Comparison of ENCODE assay signal across 10 mouse cellular contexts in genomic region chr15:98790761-98791160, GRCm38 (mm10). TPM values are rescaled to one million over a fixed set of nuclear protein-coding genes. Genes with fewer than 3 reads are reported as not detected.
DNase-seq lines count a peak whose midpoint lies in the region; ATAC-seq and TF ChIP-seq lines count a peak whose summit lies in the region.
"Had no signal": no experiment of that assay in that cellular context is flagged by ENCODE, and none has a peak within 500 bp of the region (broad histone marks: within the 10 kb centered on the region; RNA-seq: fewer than 3 reads in every experiment).

No protein-coding gene starts in this region.

- peak overlapping the region; percentile 26 for H3K9ac ChIP-seq in neural tube, embryonic 11.5 days (ENCODE audit: low read length)
- no peak overlapping the region for H3K9ac ChIP-seq in limb, embryonic 14.5 days (ENCODE audit: low read depth, low read length, severe bottlenecking)
- H3K9ac ChIP-seq in stomach, embryonic 16.5 days (ENCODE audit: low read length): no peak overlapping the region; the same call in 1 of the 2 replicates

- peak overlapping the region; percentile 27 for H3K4me3 ChIP-seq in neural tube, embryonic 11.5 days (ENCODE audit: low read depth, low read length)
- H3K4me3 ChIP-seq in limb, embryonic 14.5 days (replicated peaks; ENCODE audit: low read length): peak overlapping the region; percentile 34
- H3K4me3 ChIP-seq in stomach, embryonic 16.5 days (replicated peaks; ENCODE audit: low read length): peak overlapping the region; percentile 25

- no peak for TF ChIP-seq POLR2A in limb, embryonic 14.5 days (IDR thresholded peaks at IDR 0.05; ENCODE audit: borderline replicate concordance, extremely low read depth, insufficient read depth, insufficient read length)

- DNase-seq in gastrocnemius, postnatal 10 days: peak; percentile 20
- no peak for DNase-seq in gastrocnemius, postnatal 4 days (ENCODE audit: low spot score in 2 of 2)
- DNase-seq in neural tube, embryonic 11.5 days (ENCODE audit: low spot score): no peak
- no peak for DNase-seq in neural tube, embryonic 10.5 days (ENCODE audit: extremely low spot score, low spot score)
- no peak for DNase-seq in limb, embryonic 14.5 days (ENCODE audit: low spot score)
- no peak for DNase-seq in MN1 (ENCODE audit: low spot score)
- no peak for DNase-seq in cerebellum, adult 11 months
- DNase-seq: retina, postnatal 1 day had no signal

- H3K27me3 ChIP-seq in neural tube, embryonic 11.5 days (ENCODE audit: control insufficient read depth, insufficient read depth, low read length): peaks cover 83% of the 10 kb centered on the region
- peaks cover 86% of the 10 kb centered on the region for H3K27me3 ChIP-seq in limb, embryonic 14.5 days (ENCODE audit: control insufficient read depth, insufficient read depth, low read length)
- H3K27me3 ChIP-seq in stomach, embryonic 16.5 days (ENCODE audit: control insufficient read depth, insufficient read depth, low read length): peaks cover 83% of the 10 kb centered on the region

- WGBS in neural tube, embryonic 11.5 days: 0% methylated on average over 23 of the region's 23 CpGs
- 2% methylated on average over 23 of the region's 23 CpGs for WGBS in limb, embryonic 14.5 days
- under 1% methylated on average over 23 of the region's 23 CpGs for WGBS in stomach, embryonic 16.5 days

- H3K36me3 ChIP-seq in neural tube, embryonic 11.5 days (ENCODE audit: control insufficient read depth, insufficient read depth, low read length): no peaks in the 10 kb centered on the region; the same call in 1 of the 2 replicates
- H3K36me3 ChIP-seq in limb, embryonic 14.5 days (ENCODE audit: control insufficient read depth, insufficient read depth, low read length): no peaks in the 10 kb centered on the region
- no peaks in the 10 kb centered on the region for H3K36me3 ChIP-seq in stomach, embryonic 16.5 days (ENCODE audit: control insufficient read depth, insufficient read depth, low read length)

- H3K4me1 ChIP-seq in neural tube, embryonic 11.5 days (ENCODE audit: control insufficient read depth, insufficient read depth, low read length): peaks cover 20% of the 10 kb centered on the region; the same call in 1 of the 2 replicates
- H3K4me1 ChIP-seq in limb, embryonic 14.5 days (ENCODE audit: control insufficient read depth, insufficient read depth, low read length): 0 out of 2 replicates have a peak, but pooled peaks cover 2% of the 10 kb centered on the region
- peaks cover 18% of the 10 kb centered on the region; the same call in 1 of the 2 replicates for H3K4me1 ChIP-seq in stomach, embryonic 16.5 days (ENCODE audit: control insufficient read depth, insufficient read depth, low read length)

- H3K27ac ChIP-seq in neural tube, embryonic 11.5 days (ENCODE audit: low read depth, low read length): no peak overlapping the region
- no peak overlapping the region for H3K27ac ChIP-seq in limb, embryonic 14.5 days (replicated peaks; ENCODE audit: low read depth, low read length)
- no peak overlapping the region for H3K27ac ChIP-seq in stomach, embryonic 16.5 days (ENCODE audit: low read length)

- H3K4me2 ChIP-seq in neural tube, embryonic 11.5 days (ENCODE audit: low read depth): peak overlapping the region; percentile 25
- H3K4me2 ChIP-seq in limb, embryonic 14.5 days (replicated peaks; ENCODE audit: low read depth, low read length, severe bottlenecking): peak overlapping the region; percentile 22
- H3K4me2 ChIP-seq in stomach, embryonic 16.5 days (ENCODE audit: low read depth, low read length): peak overlapping the region; percentile 30; the same call in 1 of the 2 replicates

- no peaks in the 10 kb centered on the region for H3K9me3 ChIP-seq in neural tube, embryonic 11.5 days (ENCODE audit: control insufficient read depth, low read length)
- peaks cover 2% of the 10 kb centered on the region; the same call in 1 of the 2 replicates for H3K9me3 ChIP-seq in limb, embryonic 14.5 days (ENCODE audit: control insufficient read depth, low read length)
- H3K9me3 ChIP-seq in stomach, embryonic 16.5 days (replicated peaks; ENCODE audit: control insufficient read depth, low read length): peaks cover 3% of the 10 kb centered on the region; the same call in 1 of the 2 replicates

- no peak for ATAC-seq in neural tube, embryonic 11.5 days (ENCODE audit: insufficient read depth, low FRiP score, low TSS enrichment)
- ATAC-seq in limb, embryonic 14.5 days (ENCODE audit: low FRiP score, low read depth): no peak
- no peak for ATAC-seq in stomach, embryonic 16.5 days (ENCODE audit: insufficient read depth, low FRiP score)

RNA-seq across cellular contexts. Expression of gene Wnt1, which starts 1.1 kb away (rescaled TPM):
- total RNA-seq in gastrocnemius, postnatal 10 days (2021): not detected
- under 1 TPM; 0.15 to 0.21 TPM for total RNA-seq in gastrocnemius, postnatal 4 days (2021)
- polyA plus RNA-seq in neural tube, embryonic 11.5 days (2014; fragmentation: Nextera tagmentation; extraction: Ambion mirVana): 11.8 and 12.9 TPM in 2 replicates
- not detected in 2 replicates for polyA plus RNA-seq in limb, embryonic 14.5 days (2012; rRNA removed)
- polyA plus RNA-seq in limb, embryonic 14.5 days (2014; fragmentation: Nextera tagmentation; extraction: Ambion mirVana): 0.08 TPM in 1 of 2 replicates, not detected in the other
- polyA plus RNA-seq in stomach, embryonic 16.5 days (2015; fragmentation: Nextera tagmentation; extraction: Ambion mirVana): not detected in 2 replicates
- total RNA-seq: left cerebral cortex, adult 18-20 months had no signal

RNA-seq across cellular contexts. Expression of gene Wnt10b, which starts 12.8 kb away (rescaled TPM):
- 1 to 10 TPM; 1.3 to 1.5 TPM for total RNA-seq in gastrocnemius, postnatal 10 days (2021)
- 1 to 10 TPM; 2.7 TPM for total RNA-seq in gastrocnemius, postnatal 4 days (2021)
- 0.51 and 0.95 TPM in 2 replicates for polyA plus RNA-seq in neural tube, embryonic 11.5 days (2014; fragmentation: Nextera tagmentation; extraction: Ambion mirVana)
- 13.7 and 14.9 TPM in 2 replicates for polyA plus RNA-seq in limb, embryonic 14.5 days (2012; rRNA removed)
- polyA plus RNA-seq in limb, embryonic 14.5 days (2014; fragmentation: Nextera tagmentation; extraction: Ambion mirVana): 6.3 and 7.4 TPM in 2 replicates
- polyA plus RNA-seq in stomach, embryonic 16.5 days (2015; fragmentation: Nextera tagmentation; extraction: Ambion mirVana): 0.14 TPM in 1 of 2 replicates, not detected in the other

RNA-seq across cellular contexts. Expression of gene Ddn, which starts 18.5 kb away (rescaled TPM):
- total RNA-seq in gastrocnemius, postnatal 10 days (2021): 1 to 10 TPM; 2.2 to 2.7 TPM
- 1 to 10 TPM; 1.8 TPM for total RNA-seq in gastrocnemius, postnatal 4 days (2021)
- 0.48 and 0.78 TPM in 2 replicates for polyA plus RNA-seq in neural tube, embryonic 11.5 days (2014; fragmentation: Nextera tagmentation; extraction: Ambion mirVana)
- 0.44 and 0.59 TPM in 2 replicates for polyA plus RNA-seq in limb, embryonic 14.5 days (2012; rRNA removed)
- 0.14 TPM in 1 of 2 replicates, not detected in the other for polyA plus RNA-seq in limb, embryonic 14.5 days (2014; fragmentation: Nextera tagmentation; extraction: Ambion mirVana)
- not detected in 2 replicates for polyA plus RNA-seq in stomach, embryonic 16.5 days (2015; fragmentation: Nextera tagmentation; extraction: Ambion mirVana)

RNA-seq across cellular contexts. Expression of gene Arf3, which starts 27.7 kb away (rescaled TPM):
- total RNA-seq in gastrocnemius, postnatal 10 days (2021): 10 to 100 TPM; 21.2 to 24.2 TPM
- total RNA-seq in gastrocnemius, postnatal 4 days (2021): 10 to 100 TPM; 30.8 to 31.7 TPM
- polyA plus RNA-seq in neural tube, embryonic 11.5 days (2014; fragmentation: Nextera tagmentation; extraction: Ambion mirVana): 42.0 and 44.0 TPM in 2 replicates
- 75.0 and 96.4 TPM in 2 replicates for polyA plus RNA-seq in limb, embryonic 14.5 days (2012; rRNA removed)
- 37.4 and 39.6 TPM in 2 replicates for polyA plus RNA-seq in limb, embryonic 14.5 days (2014; fragmentation: Nextera tagmentation; extraction: Ambion mirVana)
- 38.0 and 38.9 TPM in 2 replicates for polyA plus RNA-seq in stomach, embryonic 16.5 days (2015; fragmentation: Nextera tagmentation; extraction: Ambion mirVana)

RNA-seq across cellular contexts. Expression of gene Prkag1, which starts 40.6 kb away (rescaled TPM):
- 10 to 100 TPM; 35.8 to 36.6 TPM for total RNA-seq in gastrocnemius, postnatal 10 days (2021)
- 10 to 100 TPM; 42.8 to 42.9 TPM for total RNA-seq in gastrocnemius, postnatal 4 days (2021)
- 73.1 and 74.0 TPM in 2 replicates for polyA plus RNA-seq in neural tube, embryonic 11.5 days (2014; fragmentation: Nextera tagmentation; extraction: Ambion mirVana)
- 93.1 and 93.7 TPM in 2 replicates for polyA plus RNA-seq in limb, embryonic 14.5 days (2012; rRNA removed)
- 81.3 and 82.3 TPM in 2 replicates for polyA plus RNA-seq in limb, embryonic 14.5 days (2014; fragmentation: Nextera tagmentation; extraction: Ambion mirVana)
- polyA plus RNA-seq in stomach, embryonic 16.5 days (2015; fragmentation: Nextera tagmentation; extraction: Ambion mirVana): 85.4 and 86.4 TPM in 2 replicates

Comparison
In these comparisons a context has a peak if more than half of its experiments do, and no peak if none do; other contexts are left out.
1. RNA of gene Wnt1, which starts 1.1 kb away (polyA plus RNA-seq): 11.8 to 12.9 TPM in neural tube, embryonic 11.5 days; 0.08 TPM in limb, embryonic 14.5 days and not detected in stomach, embryonic 16.5 days; every median in the first group is over 10 times any median in the second.
2. Peak in every context shown above with its lines, with median percentiles within 50 percentile points of each other: H3K4me2 ChIP-seq and H3K4me3 ChIP-seq.